Mouse (Mus musculus) kidney, postnatal 0 days (tissue): ENCODE data around the gene Ptgs1. TPM values are rescaled to one million over a fixed set of nuclear protein-coding genes. Genes with fewer than 3 reads are reported as not detected.
A peak's percentile ranks its signal among the peaks of the same experiment; 100 is the strongest.

Experiments
- ATAC-seq: fragments of 200-750 bp; cut with Nextera tagmentation; replicated peaks from 2 replicates; pipeline ENCODE4 v1.8.0; 2017; ENCODE audit warnings: low read depth, moderate number of reproducible peaks, moderate TSS enrichment, moderate library complexity; ENCODE audit not compliant: low FRiP score
- DNase-seq: peaks from one replicate; pipeline ENCODE4 v3.0.0-alpha.2; 2016; ENCODE audit warnings: low spot score
- H3K27ac ChIP-seq: fragments of 300-500 bp; sonication (generic); 2 replicates; pipeline ENCODE4 v1.5.1; 2014; ENCODE audit warnings: mild to moderate bottlenecking
- H3K27me3 ChIP-seq: fragments of 300-500 bp; sonication (generic); 2 replicates; pipeline ENCODE4 v1.6.1; 2014; ENCODE audit warnings: low read length, mixed read lengths; ENCODE audit not compliant: insufficient read depth
- H3K36me3 ChIP-seq: fragments of 300-500 bp; sonication (generic); 2 replicates; pipeline ENCODE4 v1.6.1; 2014; ENCODE audit warnings: low read length, mixed read lengths; ENCODE audit not compliant: insufficient read depth
- H3K4me1 ChIP-seq: fragments of 300-500 bp; sonication (generic); replicated peaks from 2 replicates; pipeline ENCODE4 v1.6.1; 2014; ENCODE audit warnings: antibody characterized with exemption, low read length, mixed read lengths; ENCODE audit not compliant: insufficient read depth
- H3K4me2 ChIP-seq: fragments of 300-500 bp; sonication (generic); 2 replicates; pipeline ENCODE4 v1.6.1; 2014; ENCODE audit warnings: mild to moderate bottlenecking, low read length, moderate library complexity, mixed read lengths
- H3K4me3 ChIP-seq: fragments of 300-500 bp; sonication (generic); replicated peaks from 2 replicates; pipeline ENCODE4 v1.5.1; 2014; ENCODE audit warnings: low read depth, low read length
- H3K9ac ChIP-seq: fragments of 300-500 bp; sonication (generic); 2 replicates; pipeline ENCODE4 v1.6.1; 2014; ENCODE audit warnings: low read depth, low read length
- H3K9me3 ChIP-seq: fragments of 300-500 bp; sonication (generic); replicated peaks from 2 replicates; pipeline ENCODE4 v1.6.1; 2016; ENCODE audit warnings: low read length, inconsistent platforms, mixed read lengths
- CTCF ChIP-seq: IDR thresholded peaks from 2 replicates; pipeline ENCODE4 v1.5.1; 2016; ENCODE audit warnings: antibody characterized with exemption, low read depth, mild to moderate bottlenecking, moderate library complexity
- WGBS: fragments of 180-500 bp; shearing (Covaris S2); extraction: QIAGEN DNeasy Blood & Tissue Kit; methylation state at CpG from one replicate; pipeline ENCODE4 v1.1.7; 2014; 5-methylcytosine and 5-hydroxymethylcytosine counted together
- polyA plus RNA-seq: library from polyadenylated mRNA; unstranded; fragments of >200 nt; fragmentation: Nextera tagmentation; extraction: Ambion mirVana; gene quantifications from 2 replicates; pipeline ENCODE4 v1.2.1, GENCODE M21; 2015

Gene Ptgs1
- polyA plus RNA-seq, 1 experiment from 2014 or later: 41.9 TPM

GRCm38 (mm10) chr2:36201756-36202610 lies 28.2 kb upstream of the Ptgs1 start:
- Histone ChIP-seq H3K4me3 (no peak overlapping the region; the same call in 1 of the 2 replicates), H3K27ac (no peak overlapping the region), H3K27me3 (peaks cover 22% of the 10 kb centered on the region; the same call in 1 of the 2 replicates)

GRCm38 (mm10) chr2:36202611-36202880 lies 27.7 kb upstream of the Ptgs1 start:
- no peak for TF ChIP-seq CTCF
- peak overlapping the region; percentile 82 for H3K4me2 ChIP-seq
- H3K36me3 ChIP-seq: no peaks in the 10 kb centered on the region
- H3K4me3 ChIP-seq: peak overlapping the region; percentile 33
- ATAC-seq (no peak), DNase-seq (no peak)
- H3K9me3 ChIP-seq: no peaks in the 10 kb centered on the region
- H3K9ac ChIP-seq: no peak overlapping the region
- WGBS: 19% methylated on average over 5 of the region's 5 CpGs
- peaks cover 22% of the 10 kb centered on the region; the same call in 1 of the 2 replicates for H3K27me3 ChIP-seq
- no peak overlapping the region for H3K27ac ChIP-seq
- peaks cover 8% of the 10 kb centered on the region for H3K4me1 ChIP-seq

More at GRCm38 (mm10) chr2:36201756-36202610, 28.2 kb upstream of the Ptgs1 start:
- H3K36me3 ChIP-seq: no peaks in the 10 kb centered on the region
- H3K9me3 ChIP-seq: no peaks in the 10 kb centered on the region
- ATAC-seq: no peak
- TF ChIP-seq CTCF: no peak
- 26% methylated on average over 18 of the region's 18 CpGs for WGBS
- DNase-seq: no peak
- H3K4me2 ChIP-seq: peak overlapping the region; percentile 82
- H3K9ac ChIP-seq: no peak overlapping the region
- H3K4me1 ChIP-seq: peaks cover 8% of the 10 kb centered on the region

- Histone ChIP-seq H3K9ac (peak overlapping the region; percentile 23; the same call in 1 of the 2 replicates), H3K27me3 (peaks cover 22% of the 10 kb centered on the region; the same call in 1 of the 2 replicates), H3K27ac (no peak overlapping the region), H3K4me1 (peaks cover 8% of the 10 kb centered on the region), H3K4me3 (peak overlapping the region; percentile 33), H3K9me3 (no peaks in the 10 kb centered on the region), H3K36me3 (no peaks in the 10 kb centered on the region), H3K4me2 (peak overlapping the region; percentile 82)
- ATAC-seq: no peak
- 2% methylated on average over 39 of the region's 39 CpGs for WGBS
- no peak for TF ChIP-seq CTCF
- no peak for DNase-seq
These were observed 27.0 kb upstream of the Ptgs1 start for GRCm38 (mm10) chr2:36203011-36203825.

DNA sequence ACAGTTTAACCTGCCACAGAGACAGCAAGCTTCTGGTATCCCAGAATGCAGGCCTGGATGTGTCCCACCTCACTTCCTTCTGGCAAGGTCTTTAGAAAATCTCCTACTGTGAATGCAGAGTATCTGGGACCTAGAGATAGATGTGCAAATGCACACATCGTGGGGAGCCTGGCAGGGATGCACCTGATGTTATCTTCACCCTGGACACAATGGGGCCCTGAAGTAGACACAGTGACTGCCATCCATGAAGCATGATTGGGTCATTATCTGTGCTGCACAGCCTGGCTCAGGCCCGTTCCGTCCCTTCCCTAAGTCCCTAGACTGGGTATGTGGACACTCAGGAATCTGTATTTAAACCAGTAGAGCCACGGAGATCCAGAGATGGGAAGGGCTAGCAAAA lies 25.6 kb upstream of the Ptgs1 start:
- H3K36me3 ChIP-seq: no peaks in the 10 kb centered on the region
- TF ChIP-seq CTCF: no peak
- DNase-seq: no peak
- peaks cover 22% of the 10 kb centered on the region; the same call in 1 of the 2 replicates for H3K27me3 ChIP-seq
- no peak overlapping the region for H3K9ac ChIP-seq
- no peaks in the 10 kb centered on the region for H3K9me3 ChIP-seq
- ATAC-seq: no peak
- peaks cover 8% of the 10 kb centered on the region for H3K4me1 ChIP-seq
- no peak overlapping the region for H3K4me2 ChIP-seq
- no peak overlapping the region for H3K27ac ChIP-seq
- no peak overlapping the region for H3K4me3 ChIP-seq
- 75% methylated on average over 4 of the region's 4 CpGs for WGBS

- no peak for DNase-seq
- Histone ChIP-seq H3K9me3 (no peaks in the 10 kb centered on the region), H3K27ac (no peak overlapping the region), H3K36me3 (no peaks in the 10 kb centered on the region), H3K4me2 (no peak overlapping the region), H3K4me1 (peaks cover 8% of the 10 kb centered on the region), H3K9ac (no peak overlapping the region), H3K4me3 (no peak overlapping the region), H3K27me3 (peaks cover 14% of the 10 kb centered on the region; the same call in 1 of the 2 replicates)
- no peak for TF ChIP-seq CTCF
- WGBS: 56% methylated on average over 11 of the region's 11 CpGs
- ATAC-seq: no peak
These were observed 23.2 kb upstream of the Ptgs1 start for GRCm38 (mm10) chr2:36207071-36207470.

GRCm38 (mm10) chr2:36210796-36211195 lies 19.4 kb upstream of the Ptgs1 start:
- Histone ChIP-seq H3K9me3 (no peaks in the 10 kb centered on the region), H3K36me3 (no peaks in the 10 kb centered on the region), H3K4me2 (no peak overlapping the region), H3K27me3 (no peaks in the 10 kb centered on the region), H3K4me1 (no peaks in the 10 kb centered on the region), H3K4me3 (no peak overlapping the region), H3K27ac (no peak overlapping the region), H3K9ac (no peak overlapping the region)
- WGBS: 9% methylated on average over 34 of the region's 34 CpGs
- no peak for ATAC-seq
- TF ChIP-seq CTCF: no peak
- no peak for DNase-seq
